Mouse (Mus musculus) gastrocnemius, postnatal 36 days (tissue): ENCODE data around the gene Pgc. TPM values are rescaled to one million over a fixed set of nuclear protein-coding genes. Genes with fewer than 3 reads are reported as not detected.

Experiments used
- DNase-seq, 2 experiments: peaks; one replicate each; pipeline ENCODE4 v3.0.0; 2022
- intact Hi-C: fragments of 180-260 bp; cut with DNase I; formaldehyde crosslinking; loops from one replicate; pipeline ENCODE4 v1.15.1; 2025
- total RNA-seq, 2 experiments: library from RNA; stranded (reverse); gene quantifications; 2 replicates each; pipeline ENCODE4 v1.2.3; 2021

Gene Pgc
- total RNA-seq, 2 experiments from 2014 or later, result not detected

- intact Hi-C loops, result no loop called here
- no peak for DNase-seq
These were observed 43.0 kb downstream of the Pgc start for GRCm38 (mm10) chr17:47769389-47770299.

DNA sequence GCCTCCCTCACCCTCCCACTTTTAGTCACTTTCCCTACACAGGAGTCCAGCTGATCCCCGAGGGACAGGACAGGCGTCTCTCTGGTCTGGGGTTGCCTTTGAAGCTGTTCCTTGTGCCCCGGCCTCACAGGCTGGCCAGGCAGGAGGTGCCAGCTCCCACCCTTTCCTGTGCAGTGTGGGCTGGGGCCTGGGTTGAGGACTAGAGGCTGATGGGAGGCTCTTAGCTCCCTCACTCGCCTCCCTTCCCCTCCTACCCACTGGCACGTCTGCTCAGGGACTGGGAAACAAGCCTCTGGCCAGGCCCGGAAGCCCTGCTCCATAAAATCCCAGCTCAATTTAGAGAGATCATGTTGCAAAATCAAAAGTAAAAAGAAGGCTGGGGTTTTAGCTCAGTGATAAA is 47.0 kb downstream of the Pgc start:
- intact Hi-C loops, result no loop called here
- DNase-seq, result no peak

DNA sequence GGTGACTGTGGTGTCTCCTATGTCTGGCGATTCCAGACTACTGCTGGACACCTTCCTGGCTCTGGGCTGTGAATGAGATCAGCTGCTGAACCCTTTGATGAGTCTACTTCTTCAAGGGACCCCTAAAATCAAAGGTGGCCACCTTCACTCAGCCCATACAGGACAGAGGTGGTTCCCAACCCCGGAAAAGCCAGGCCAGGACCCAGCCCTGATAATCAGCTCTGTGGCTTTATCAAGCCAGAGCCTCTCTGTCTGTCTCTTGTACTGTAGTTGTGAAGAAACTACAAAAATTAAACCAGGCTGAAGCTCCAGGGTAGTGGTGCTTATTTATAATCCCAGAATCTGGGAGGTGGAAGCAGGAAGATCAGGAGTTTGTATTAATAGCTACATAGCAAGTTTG is 50.5 kb downstream of the Pgc start:
- intact Hi-C loops, result no loop called here
- no peak for DNase-seq

- no peak for DNase-seq
- intact Hi-C loops, result no loop called here
These were observed 53.8 kb downstream of the Pgc start for GRCm38 (mm10) chr17:47780470-47780869.

DNA sequence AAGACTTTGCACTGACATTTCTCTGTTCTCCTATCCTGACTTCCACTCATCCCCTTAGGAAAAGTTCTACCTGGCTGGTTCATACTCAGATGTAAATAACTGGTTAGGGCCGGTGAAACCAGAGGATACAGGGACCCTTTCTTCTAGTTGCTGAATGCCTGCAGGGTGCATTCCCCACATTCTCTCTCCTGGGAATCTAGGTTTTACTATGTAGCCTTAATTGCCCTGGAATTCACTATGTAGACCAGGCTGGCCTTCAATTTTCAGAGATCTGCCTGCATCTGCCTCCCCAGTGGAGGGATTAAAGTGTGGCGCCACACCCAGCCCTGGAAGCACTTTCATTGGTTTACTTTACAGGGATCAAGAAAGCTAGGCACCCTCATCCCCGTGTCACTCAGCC is 55.8 kb downstream of the Pgc start:
- DNase-seq, result no peak
- intact Hi-C loops, result no loop called here

GRCm38 (mm10) chr17:47783445-47784223 is 57.0 kb downstream of the Pgc start:
- DNase-seq, result no peak
- intact Hi-C loops, result no loop called here

Other genes with a start within 250 kb of the Pgc start
- gene Taf8, start 224.6 kb upstream of the Pgc start, total RNA-seq, result 10 to 100 TPM; 10.4 to 12.8 TPM
- 10 to 100 TPM; 31.4 to 31.5 TPM for gene Ccnd3, start 221.8 kb upstream of the Pgc start, total RNA-seq
- gene Bysl, start 115.3 kb upstream of the Pgc start, total RNA-seq, result 10 to 100 TPM; 13.8 to 14.2 TPM
- gene Med20, start 115.3 kb upstream of the Pgc start, total RNA-seq, result 10 to 100 TPM; 12.9 to 14.9 TPM
- gene Gm20517, start 115.3 kb upstream of the Pgc start, total RNA-seq, result 1 to 10 TPM in 1 of 2 experiments, under 1 TPM in 1; 0.42 to 1.3 TPM
- 1 to 10 TPM; 3.2 to 3.3 TPM for gene Usp49, start 96.2 kb upstream of the Pgc start, total RNA-seq
- gene Tomm6, start 38.5 kb upstream of the Pgc start, total RNA-seq, result 100 to 1,000 TPM; 105 to 118 TPM
- 1 to 10 TPM; 3.2 to 5.1 TPM for gene Frs3, start 37.8 kb upstream of the Pgc start, total RNA-seq
- under 1 TPM; 0.18 to 0.62 TPM for gene Gm21981, start 32.4 kb upstream of the Pgc start, total RNA-seq
- gene Prickle4, start 32.1 kb upstream of the Pgc start, total RNA-seq, result 1 to 10 TPM; 1.8 to 2.2 TPM
- gene Tfeb, start 10.2 kb downstream of the Pgc start, total RNA-seq, result 10 to 100 TPM; 72.7 to 75.2 TPM
- gene Mdfi, start 107.8 kb downstream of the Pgc start, total RNA-seq, result under 1 TPM; 0.36 to 0.96 TPM
- gene Foxp4, start 197.8 kb downstream of the Pgc start, total RNA-seq, result 1 to 10 TPM; 6.1 to 7.0 TPM